Mouse (Mus musculus) right cerebral cortex, adult 2 months (tissue): ENCODE measurements around the gene Gm16181.

ENCODE experiments used
- DNase-seq, 2 experiments: peaks; one replicate each; pipeline ENCODE4 v3.0.0; 2021 to 2022; ENCODE audit warnings: low spot score in 2 of 2

Gm16181 gene

GRCm38 (mm10) chr17:35195631-35196320 lies 24.9 kb upstream of the Gm16181 start:
- DNase-seq, result peak; percentile 82 to 83

- no peak for DNase-seq
Observed at GRCm38 (mm10) chr17:35196321-35196641, 24.4 kb upstream of the Gm16181 start.

- DNase-seq, result no peak
Observed at GRCm38 (mm10) chr17:35197126-35197525, 23.5 kb upstream of the Gm16181 start.

GRCm38 (mm10) chr17:35198029-35198428 lies 22.6 kb upstream of the Gm16181 start:
- no peak for DNase-seq

- no peak for DNase-seq
Observed at GRCm38 (mm10) chr17:35198946-35199345, 21.7 kb upstream of the Gm16181 start.

GRCm38 (mm10) chr17:35200398-35200797 lies 20.2 kb upstream of the Gm16181 start:
- no peak for DNase-seq

GRCm38 (mm10) chr17:35201128-35201527 lies 19.5 kb upstream of the Gm16181 start:
- DNase-seq, result no peak

GRCm38 (mm10) chr17:35201787-35202186 lies 18.8 kb upstream of the Gm16181 start, which contains the start of gene Tnf:
TSS of gene Tnf (minus strand) at chr17:35202007.
- DNase-seq, result no peak

- DNase-seq, result no peak
Observed at GRCm38 (mm10) chr17:35202442-35202841, 18.2 kb upstream of the Gm16181 start.

- no peak for DNase-seq
Observed at GRCm38 (mm10) chr17:35204494-35205379, 15.9 kb upstream of the Gm16181 start, which contains the start of gene Lta. TSS of gene Lta (minus strand) at chr17:35205351.

GRCm38 (mm10) chr17:35205380-35205769 lies 15.3 kb upstream of the Gm16181 start:
- DNase-seq, result no peak

- DNase-seq, result no peak
Observed at GRCm38 (mm10) chr17:35209785-35210535, 10.7 kb upstream of the Gm16181 start.

GRCm38 (mm10) chr17:35210593-35210992 lies 10.0 kb upstream of the Gm16181 start:
- DNase-seq, result no peak

GRCm38 (mm10) chr17:35213071-35213470 lies 7.6 kb upstream of the Gm16181 start:
- DNase-seq, result no peak

- DNase-seq, result no peak
Observed at GRCm38 (mm10) chr17:35218516-35219193, 2.0 kb upstream of the Gm16181 start.

- no peak for DNase-seq
Observed at GRCm38 (mm10) chr17:35219601-35220041, 1.0 kb upstream of the Gm16181 start.

- no peak for DNase-seq
Observed at GRCm38 (mm10) chr17:35222299-35222698, 1.7 kb downstream of the Gm16181 start.

- no peak for DNase-seq
Observed at GRCm38 (mm10) chr17:35224641-35225040, 4.0 kb downstream of the Gm16181 start.

- DNase-seq, result no peak
Observed at GRCm38 (mm10) chr17:35225456-35225855, 4.8 kb downstream of the Gm16181 start.

- no peak for DNase-seq
Observed at GRCm38 (mm10) chr17:35226561-35227046, 6.0 kb downstream of the Gm16181 start.

GRCm38 (mm10) chr17:35231022-35231421 lies 10.4 kb downstream of the Gm16181 start:
- no peak for DNase-seq
